Mouse (Mus musculus): Measurements from ENCODE around the gene Olfr362.
"Not testable (repeated sequence)": the region's sequence is repeated elsewhere in the genome, so short reads cannot be mapped to it uniquely, and the experiment has no call there.

Olfr362 gene

GRCm38 (mm10) chr2:37117810-37118209 lies at the start of gene Olfr362:
Olfr362 (minus strand) TSS chr2:37117910.
- no peak for DNase-seq (ENCODE audit: low read depth, low spot score)

DNA sequence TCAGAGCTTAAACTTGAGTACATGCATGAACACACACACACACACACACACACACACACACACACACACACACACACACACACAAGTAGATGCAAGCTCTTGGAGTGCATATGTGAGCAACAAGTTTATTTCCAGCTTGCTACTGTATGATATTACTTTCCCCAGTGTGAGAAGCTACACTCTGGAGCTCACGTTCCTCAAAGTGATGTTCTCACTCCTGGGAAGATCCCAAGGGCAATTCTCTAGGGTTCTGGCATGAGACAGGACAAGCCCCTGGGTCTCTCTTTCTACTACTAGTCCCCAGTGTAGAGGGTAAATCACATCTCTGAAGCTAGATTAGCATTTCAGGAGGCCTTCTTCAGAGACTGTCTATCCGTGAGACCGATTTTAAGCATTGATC lies 21.3 kb upstream of the Olfr362 start, which contains the start of gene Olfr364-ps1:
Olfr364-ps1 (plus strand) TSS at position 301 of the 400 bp plus-strand sequence.
- no peak for DNase-seq (ENCODE audit: low read depth, low spot score)

GRCm38 (mm10) chr2:37089190-37089589 lies 28.5 kb downstream of the Olfr362 start, which contains the start of gene Olfr361:
Olfr361 (minus strand) TSS chr2:37089290.
- DNase-seq (ENCODE audit: low read depth, low spot score) = not testable (repeated sequence)

DNA sequence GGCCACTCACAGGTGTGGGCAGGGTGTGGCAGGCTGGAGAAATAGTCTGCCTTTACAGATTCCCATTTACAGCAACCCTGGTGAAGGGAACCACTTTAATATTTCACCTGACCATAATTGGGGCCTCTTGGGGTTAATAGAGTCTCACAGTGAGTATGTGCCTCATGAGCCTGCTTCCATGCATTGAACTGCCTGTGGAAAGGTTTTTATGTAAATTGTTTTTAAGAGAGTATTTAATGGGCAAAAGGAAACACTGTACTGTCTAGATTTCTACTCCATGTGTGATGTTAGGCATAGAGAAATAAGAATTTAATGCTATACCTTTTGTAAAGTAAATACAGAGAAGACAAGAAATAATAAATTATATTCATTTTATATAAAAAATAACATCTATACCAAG lies 52.3 kb downstream of the Olfr362 start, which contains the start of gene Olfr360:
Olfr360 (plus strand) TSS at position 301 of the 400 bp plus-strand sequence.
- DNase-seq (ENCODE audit: low read depth, low spot score) = no peak
